Mouse (Mus musculus) MEL (cell line): ENCODE measurements at regions not wholly inside any gene's neighbourhood (a gene's known extent, or its start where the extent isn't known, plus 50 kb on each side); places are given as distances from the start of the nearest gene placed in this dataset.

Experiments
- ETS1 ChIP-seq: IDR thresholded peaks from 2 replicates; pipeline ENCODE4 v1.6.1; 2012; ENCODE audit warnings: low read depth, mild to moderate bottlenecking, inconsistent platforms, low read length, improper control_type of control experiment, moderate library complexity
- POLR2A ChIP-seq, 2 experiments: IDR thresholded peaks; 2 replicates each; pipeline ENCODE4 v1.6.1; 2011 to 2012; ENCODE audit warnings: low read length in 2 of 2, mild to moderate bottlenecking in 2 of 2, control low read depth in 1 of 2, improper control_type of control experiment in 1 of 2, low read depth in 1 of 2, moderate library complexity in 1 of 2; ENCODE audit not compliant: control insufficient read depth in 1 of 2, insufficient read depth in 1 of 2, poor library complexity in 1 of 2

DNA sequence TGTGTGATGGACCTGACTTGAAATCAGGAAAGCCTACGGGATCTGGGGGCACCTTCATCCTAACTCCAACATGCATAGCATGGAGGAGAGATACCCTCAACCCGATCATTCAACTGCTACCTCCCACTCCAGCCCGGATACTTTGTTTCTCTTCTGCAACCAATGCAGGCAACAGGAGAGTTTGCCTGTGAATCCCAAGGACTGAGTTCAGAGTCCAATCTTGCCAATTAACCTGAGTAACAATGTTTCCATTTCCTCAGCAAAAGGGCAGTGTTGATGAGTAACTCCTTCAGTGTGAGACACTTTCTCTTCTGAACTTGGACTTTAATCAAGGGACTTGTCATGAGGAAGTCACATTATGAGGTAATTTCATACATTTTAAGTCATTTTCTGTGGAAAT, 129.1 kb upstream of the Gdf10 start:
- TF ChIP-seq POLR2A (IDR thresholded peaks at IDR 0.05; ENCODE audit: control insufficient read depth in 1 of 2, insufficient read depth in 1 of 2, low read depth in 1 of 2, low read length in 2 of 2, poor library complexity in 1 of 2) (no peak), ETS1 (no peak)
